Mouse (Mus musculus): ENCODE measurements around the gene Myb.

- TF ChIP-seq POLR2A (IDR thresholded peaks at IDR 0.05; ENCODE audit: low read depth, low read length) (no peak), CTCF (IDR thresholded peaks at IDR 0.05; ENCODE audit: extremely low read depth, insufficient read length, insufficient replicate concordance, low read depth, low read length) (no peak)
Measured at GRCm38 (mm10) chr10:21165411-21165810, 4.6 kb upstream of the Myb start.
